Mouse (Mus musculus) telencephalon, adult 2 months (tissue): ENCODE measurements at regions not wholly inside any gene's neighbourhood (a gene's known extent, or its start where the extent isn't known, plus 50 kb on each side); places are given as distances from the start of the nearest gene placed in this dataset.
A peak's percentile ranks its signal among the peaks of the same experiment; 100 is the strongest.

Source experiments
- DNase-seq: peaks from one replicate; pipeline ENCODE4 v3.0.0-alpha.2; 2011; ENCODE audit warnings: low read depth, low spot score

GRCm38 (mm10) chr1:120396290-120396689 is 55.9 kb downstream of the C1ql2 start:
- DNase-seq, result peak; percentile 0

- DNase-seq, result no peak
Measured at GRCm38 (mm10) chr1:120403304-120403703, 62.9 kb downstream of the C1ql2 start.

- DNase-seq, result no peak
Measured at GRCm38 (mm10) chr1:120416007-120416406, 75.6 kb downstream of the C1ql2 start.
